In genomic region chr6:135332737-135333281, GRCm38 (mm10) we compare ENCODE assay signal across 8 mouse cellular contexts. TPM values are rescaled to one million over a fixed set of nuclear protein-coding genes. Genes with fewer than 3 reads are reported as not detected.
DNase-seq lines count a peak whose midpoint lies in the region; ATAC-seq and TF ChIP-seq lines count a peak whose summit lies in the region.

No protein-coding gene starts in this region.

- H3K36me3 ChIP-seq in heart, adult 2 months (ENCODE audit: control insufficient read depth, insufficient read depth, low read length): no peaks in the 10 kb centered on the region
- no peaks in the 10 kb centered on the region for H3K36me3 ChIP-seq in midbrain, embryonic 13.5 days

- no peaks in the 10 kb centered on the region; the same call in 1 of the 2 replicates for H3K27me3 ChIP-seq in heart, adult 2 months (ENCODE audit: control insufficient read depth, insufficient read depth, low read length)
- no peaks in the 10 kb centered on the region for H3K27me3 ChIP-seq in midbrain, embryonic 13.5 days
- no peaks in the 10 kb centered on the region; the same call in 1 of the 2 replicates for H3K27me3 ChIP-seq in cerebellum, adult 2 months (ENCODE audit: control insufficient read depth, insufficient read depth, low read length)

- no peak for TF ChIP-seq EP300 in heart, adult 2 months (IDR thresholded peaks at IDR 0.05; ENCODE audit: insufficient read depth, low read depth, low read length)

- intact Hi-C loops in heart, adult 2 months (cut with DNase I): no loop called here
- intact Hi-C loops in left cerebral cortex, adult 2 months (cut with DNase I): no loop called here

- no peak for DNase-seq in heart, adult 2 months
- DNase-seq in heart, adult 8-10 months (ENCODE audit: low spot score): no peak
- peak; percentile 70 for DNase-seq in forelimb bud, embryonic 11.5 days (ENCODE audit: low read depth, low spot score)
- peak; percentile 30 to 55 for DNase-seq in kidney, adult 8-10 months
- no peak for DNase-seq in cerebellum, adult 2 months
- no peak for DNase-seq in layer of hippocampus, adult 9-11 months
- no peak for DNase-seq in left cerebral cortex, adult 2 months (ENCODE audit: extremely low spot score in 1 of 2, low spot score in 2 of 2)

- H3K9me3 ChIP-seq in midbrain, embryonic 13.5 days: no peaks in the 10 kb centered on the region

- H3K79me2 ChIP-seq in heart, adult 2 months (replicated peaks; ENCODE audit: control insufficient read depth, insufficient read depth, low read length): no peaks in the 10 kb centered on the region

- ATAC-seq in midbrain, embryonic 13.5 days: peak; percentile 77

- TF ChIP-seq CTCF in heart, adult 2 months (IDR thresholded peaks at IDR 0.05): no peak
- TF ChIP-seq CTCF in cerebellum, adult 2 months (IDR thresholded peaks at IDR 0.05; ENCODE audit: borderline replicate concordance, insufficient read depth, low read depth, low read length): no peak
- TF ChIP-seq CTCF in left cerebral cortex, adult 2 months (IDR thresholded peaks at IDR 0.05): no peak

- H3K27ac ChIP-seq in heart, adult 2 months: peak overlapping the region; percentile 20
- peak overlapping the region; percentile 49 for H3K27ac ChIP-seq in midbrain, embryonic 13.5 days
- H3K27ac ChIP-seq in cerebellum, adult 2 months (ENCODE audit: insufficient read depth, low read length): no peak overlapping the region
- no peak overlapping the region for H3K27ac ChIP-seq in left cerebral cortex, adult 2 months

- 54% methylated on average over 10 of the region's 10 CpGs for WGBS in heart, adult 2 months
- WGBS in midbrain, embryonic 13.5 days: 16% methylated on average over 10 of the region's 10 CpGs
- WGBS in cerebellum, adult 2 months: 38% methylated on average over 10 of the region's 10 CpGs

- peak overlapping the region; percentile 30 for H3K4me2 ChIP-seq in midbrain, embryonic 13.5 days (replicated peaks)

- no peak overlapping the region for H3K9ac ChIP-seq in heart, adult 2 months (ENCODE audit: low read depth, low read length)
- H3K9ac ChIP-seq in midbrain, embryonic 13.5 days (replicated peaks): no peak overlapping the region

- TF ChIP-seq POLR2A in heart, adult 2 months (IDR thresholded peaks at IDR 0.05; ENCODE audit: insufficient read depth, low read depth, low read length): no peak
- TF ChIP-seq POLR2A in cerebellum, adult 2 months (IDR thresholded peaks at IDR 0.05; ENCODE audit: borderline replicate concordance, insufficient read depth, low read length): no peak

- peaks cover 2% of the 10 kb centered on the region for H3K4me1 ChIP-seq in heart, adult 2 months (ENCODE audit: control insufficient read depth, insufficient read depth, low read length)
- H3K4me1 ChIP-seq in midbrain, embryonic 13.5 days (replicated peaks): peaks cover 17% of the 10 kb centered on the region
- H3K4me1 ChIP-seq in cerebellum, adult 2 months (ENCODE audit: control insufficient read depth, insufficient read depth, low read length): no peaks in the 10 kb centered on the region

- no peak overlapping the region for H3K4me3 ChIP-seq in heart, adult 2 months
- H3K4me3 ChIP-seq in midbrain, embryonic 13.5 days (replicated peaks): no peak overlapping the region
- no peak overlapping the region for H3K4me3 ChIP-seq in cerebellum, adult 2 months (replicated peaks; ENCODE audit: insufficient read depth, low read depth, low read length)
- no peak overlapping the region for H3K4me3 ChIP-seq in left cerebral cortex, adult 2 months

RNA-seq across cellular contexts. Expression of gene Pbp2, which starts 22.6 kb away (rescaled TPM):
- total RNA-seq in heart, adult 2 months (2021): not detected
- polyA plus RNA-seq in heart, adult 2 months (2012; rRNA removed): 0.12 TPM in 1 of 2 replicates, not detected in the other
- not detected for total RNA-seq in heart, adult 8-10 months (2022)
- polyA plus RNA-seq in midbrain, embryonic 13.5 days (2015; fragmentation: Nextera tagmentation; extraction: Ambion mirVana): not detected in 2 replicates
- not detected in 2 replicates for polyA plus RNA-seq in cerebellum, adult 2 months (2012; rRNA removed)
- under 1 TPM; 0.28 to 0.54 TPM for total RNA-seq in left cerebral cortex, adult 2 months (2021)

RNA-seq across cellular contexts. Expression of gene Emp1, which starts 29.5 kb away (rescaled TPM):
- total RNA-seq in heart, adult 2 months (2021): 10 to 100 TPM; 33.5 to 49.0 TPM
- polyA plus RNA-seq in heart, adult 2 months (2012; rRNA removed): 52.4 and 125 TPM in 2 replicates
- 10 to 100 TPM; 24.4 to 52.4 (median 41.1) TPM for total RNA-seq in heart, adult 8-10 months (2022)
- polyA plus RNA-seq in midbrain, embryonic 13.5 days (2015; fragmentation: Nextera tagmentation; extraction: Ambion mirVana): 6.7 and 9.2 TPM in 2 replicates
- 1.5 and 1.8 TPM in 2 replicates for polyA plus RNA-seq in cerebellum, adult 2 months (2012; rRNA removed)
- 1 to 10 TPM; 2.6 TPM for total RNA-seq in left cerebral cortex, adult 2 months (2021)

Comparison
In these comparisons a context has a peak if more than half of its experiments do, and no peak if none do; other contexts are left out.
1. DNase-seq: peak in forelimb bud, embryonic 11.5 days (single experiment) and kidney, adult 8-10 months (2 of 2); none in heart, adult 2 months (0 of 2), heart, adult 8-10 months (single experiment), cerebellum, adult 2 months (0 of 2), layer of hippocampus, adult 9-11 months (single experiment) and left cerebral cortex, adult 2 months (0 of 2).
2. H3K27ac ChIP-seq: peak in heart, adult 2 months (single experiment) and midbrain, embryonic 13.5 days (single experiment); none in cerebellum, adult 2 months (single experiment) and left cerebral cortex, adult 2 months (single experiment).
3. RNA of gene Emp1, which starts 29.5 kb away (total RNA-seq): 33.5 to 49.0 TPM in heart, adult 2 months and 24.4 to 52.4 TPM in heart, adult 8-10 months; 2.6 TPM in left cerebral cortex, adult 2 months; every median in the first group is over 4 times any median in the second.